Mouse (Mus musculus) neural tube, embryonic 13.5 days (tissue): ENCODE results near the gene Brat1. TPM values are rescaled to one million over a fixed set of nuclear protein-coding genes. Genes with fewer than 3 reads are reported as not detected.

Experiments used
- ATAC-seq: fragments of 200-750 bp; cut with Nextera tagmentation; 2 replicates; pipeline ENCODE4 v1.8.0; 2017; ENCODE audit warnings: low read depth, mild to moderate bottlenecking, moderate TSS enrichment, moderate library complexity
- H3K27ac ChIP-seq: fragments of 300-500 bp; sonication (generic); replicated peaks from 2 replicates; pipeline ENCODE4 v1.5.1; 2015; ENCODE audit warnings: moderate library complexity, mild to moderate bottlenecking, inconsistent platforms
- H3K27me3 ChIP-seq: fragments of 300-500 bp; sonication (generic); 2 replicates; pipeline ENCODE4 v1.6.1; 2015; ENCODE audit warnings: mild to moderate bottlenecking, inconsistent platforms
- H3K36me3 ChIP-seq: fragments of 300-500 bp; sonication (generic); 2 replicates; pipeline ENCODE4 v1.6.1; 2015; ENCODE audit warnings: mild to moderate bottlenecking, inconsistent platforms
- H3K4me1 ChIP-seq: fragments of 300-500 bp; sonication (generic); replicated peaks from 2 replicates; pipeline ENCODE4 v1.6.1; 2015; ENCODE audit warnings: inconsistent platforms
- H3K4me2 ChIP-seq: fragments of 300-500 bp; sonication (generic); 2 replicates; pipeline ENCODE4 v1.6.1; 2015; ENCODE audit warnings: inconsistent platforms, mild to moderate bottlenecking, moderate library complexity
- H3K4me3 ChIP-seq: fragments of 300-500 bp; sonication (generic); 2 replicates; pipeline ENCODE4 v1.5.1; 2015; ENCODE audit warnings: mild to moderate bottlenecking, inconsistent platforms
- H3K9ac ChIP-seq: fragments of 300-500 bp; sonication (generic); 2 replicates; pipeline ENCODE4 v1.6.1; 2015; ENCODE audit warnings: moderate library complexity, mild to moderate bottlenecking, inconsistent platforms
- H3K9me3 ChIP-seq: fragments of 300-500 bp; sonication (generic); 2 replicates; pipeline ENCODE4 v1.6.1; 2016; ENCODE audit warnings: inconsistent platforms
- WGBS: fragments of 180-500 bp; shearing (Covaris S2); methylation state at CpG from one replicate; pipeline ENCODE4 v1.1.7; 2015; 5-methylcytosine and 5-hydroxymethylcytosine counted together
- polyA plus RNA-seq: library from polyadenylated mRNA; unstranded; fragments of >200 nt; fragmentation: Nextera tagmentation; extraction: Ambion mirVana; gene quantifications from 2 replicates; pipeline ENCODE4 v1.2.1, GENCODE M21; 2015

Gene Brat1
- polyA plus RNA-seq, 1 experiment from 2014 or later: 23.5 TPM

- ATAC-seq: no peak
- WGBS: 63% methylated on average over 19 of the region's 19 CpGs
- H3K4me1 ChIP-seq: peaks cover 56% of the 10 kb centered on the region
- H3K27ac ChIP-seq: peak overlapping the region; percentile 86
- peaks cover 19% of the 10 kb centered on the region for H3K36me3 ChIP-seq
- H3K4me2 ChIP-seq: peak overlapping the region; percentile 90
- H3K9me3 ChIP-seq: no peaks in the 10 kb centered on the region
- H3K4me3 ChIP-seq: peak overlapping the region; percentile 77
- H3K9ac ChIP-seq: peak overlapping the region; percentile 89
- H3K27me3 ChIP-seq: no peaks in the 10 kb centered on the region
These were observed 2.1 kb upstream of the Brat1 start for GRCm38 (mm10) chr5:140702618-140703175.

- peaks cover 19% of the 10 kb centered on the region for H3K36me3 ChIP-seq
- no peak for ATAC-seq
- peak overlapping the region; percentile 70 for H3K9ac ChIP-seq
- no peaks in the 10 kb centered on the region for H3K27me3 ChIP-seq
- peak overlapping the region; percentile 47 for H3K4me2 ChIP-seq
- H3K4me3 ChIP-seq: peak overlapping the region; percentile 68
- peaks cover 56% of the 10 kb centered on the region for H3K4me1 ChIP-seq
- 42% methylated on average over 17 of the region's 17 CpGs for WGBS
- peak overlapping the region; percentile 89 for H3K27ac ChIP-seq
- no peaks in the 10 kb centered on the region for H3K9me3 ChIP-seq
These were observed 1.1 kb upstream of the Brat1 start for GRCm38 (mm10) chr5:140703480-140704377.

- Histone ChIP-seq H3K27ac (peak overlapping the region; percentile 89), H3K4me1 (peaks cover 44% of the 10 kb centered on the region), H3K4me3 (peak overlapping the region; percentile 68), H3K9ac (peak overlapping the region; percentile 87), H3K4me2 (peak overlapping the region; percentile 87), H3K36me3 (peaks cover 29% of the 10 kb centered on the region), H3K9me3 (no peaks in the 10 kb centered on the region), H3K27me3 (no peaks in the 10 kb centered on the region)
- WGBS: 68% methylated on average over 7 of the region's 7 CpGs
- no peak for ATAC-seq
These were observed 825 bp downstream of the Brat1 start for GRCm38 (mm10) chr5:140705501-140706171.

- no peak overlapping the region for H3K4me2 ChIP-seq
- H3K9ac ChIP-seq: no peak overlapping the region
- peaks cover 16% of the 10 kb centered on the region for H3K4me1 ChIP-seq
- no peak for ATAC-seq
- no peak overlapping the region for H3K4me3 ChIP-seq
- no peaks in the 10 kb centered on the region for H3K27me3 ChIP-seq
- H3K9me3 ChIP-seq: no peaks in the 10 kb centered on the region
- 93% methylated on average over 6 of the region's 6 CpGs for WGBS
- peaks cover 75% of the 10 kb centered on the region for H3K36me3 ChIP-seq
- no peak overlapping the region for H3K27ac ChIP-seq
These were observed 5.5 kb downstream of the Brat1 start for GRCm38 (mm10) chr5:140710315-140710714.

GRCm38 (mm10) chr5:140711040-140711439 is 6.2 kb downstream of the Brat1 start:
- Histone ChIP-seq H3K9me3 (no peaks in the 10 kb centered on the region), H3K4me3 (no peak overlapping the region), H3K4me2 (no peak overlapping the region), H3K27ac (no peak overlapping the region), H3K36me3 (peaks cover 83% of the 10 kb centered on the region), H3K27me3 (no peaks in the 10 kb centered on the region), H3K9ac (no peak overlapping the region), H3K4me1 (peaks cover 8% of the 10 kb centered on the region)
- no peak for ATAC-seq
- 81% methylated on average over 5 of the region's 5 CpGs for WGBS

GRCm38 (mm10) chr5:140720773-140721172 is 16.0 kb downstream of the Brat1 start:
- no peaks in the 10 kb centered on the region for H3K27me3 ChIP-seq
- WGBS: 84% methylated on average over 7 of the region's 7 CpGs
- no peak overlapping the region for H3K4me2 ChIP-seq
- no peak overlapping the region for H3K4me3 ChIP-seq
- H3K9ac ChIP-seq: no peak overlapping the region
- no peak overlapping the region for H3K27ac ChIP-seq
- peaks cover 3% of the 10 kb centered on the region; the same call in 1 of the 2 replicates for H3K9me3 ChIP-seq
- peaks cover 22% of the 10 kb centered on the region for H3K4me1 ChIP-seq
- ATAC-seq: no peak
- peaks cover 44% of the 10 kb centered on the region for H3K36me3 ChIP-seq

- ATAC-seq: no peak
- 71% methylated on average over 3 of the region's 3 CpGs for WGBS
- H3K4me1 ChIP-seq: peaks cover 30% of the 10 kb centered on the region
These were observed 17.3 kb downstream of the Brat1 start for GRCm38 (mm10) chr5:140722121-140722520.

GRCm38 (mm10) chr5:140723822-140724221 is 19.0 kb downstream of the Brat1 start, which contains the start of gene Amz1:
Amz1 (plus strand) TSS chr5:140724127.
- no peak within 1 kb of the TSS for H3K27ac ChIP-seq
- no peaks in the 10 kb centered on the region for H3K27me3 ChIP-seq
- H3K4me1 ChIP-seq: peaks cover 30% of the 10 kb centered on the region
- peaks cover 3% of the 10 kb centered on the region; the same call in 1 of the 2 replicates for H3K9me3 ChIP-seq
- H3K4me3 ChIP-seq: no peak within 1 kb of the TSS
- peak; percentile 64 for ATAC-seq
- peak within 1 kb of the TSS; percentile 20; the same call in 1 of the 2 replicates for H3K4me2 ChIP-seq
- 49% methylated on average over 13 of the region's 13 CpGs for WGBS
- H3K9ac ChIP-seq: 0 out of 2 replicates have a peak within 1 kb of the TSS, but pooled peaks have one; percentile 12
- H3K36me3 ChIP-seq: peaks cover 14% of the 10 kb centered on the region

More at GRCm38 (mm10) chr5:140722121-140722520, 17.3 kb downstream of the Brat1 start:
- H3K4me2 ChIP-seq: no peak overlapping the region
- peaks cover 3% of the 10 kb centered on the region; the same call in 1 of the 2 replicates for H3K9me3 ChIP-seq
- no peaks in the 10 kb centered on the region for H3K27me3 ChIP-seq
- H3K27ac ChIP-seq: no peak overlapping the region
- peaks cover 31% of the 10 kb centered on the region for H3K36me3 ChIP-seq
- no peak overlapping the region for H3K9ac ChIP-seq
- no peak overlapping the region for H3K4me3 ChIP-seq

- no peaks in the 10 kb centered on the region for H3K9me3 ChIP-seq
- H3K4me3 ChIP-seq: no peak overlapping the region
- no peak overlapping the region for H3K9ac ChIP-seq
- H3K36me3 ChIP-seq: no peaks in the 10 kb centered on the region
- WGBS: 65% methylated on average over 7 of the region's 7 CpGs
- H3K27me3 ChIP-seq: no peaks in the 10 kb centered on the region
- peak; percentile 80 for ATAC-seq
- no peak overlapping the region for H3K4me2 ChIP-seq
- H3K27ac ChIP-seq: peak overlapping the region; percentile 72
- H3K4me1 ChIP-seq: peaks cover 30% of the 10 kb centered on the region
These were observed 21.4 kb downstream of the Brat1 start for GRCm38 (mm10) chr5:140726062-140726839.

- H3K27ac ChIP-seq: no peak overlapping the region
- no peak overlapping the region for H3K4me3 ChIP-seq
- no peaks in the 10 kb centered on the region for H3K27me3 ChIP-seq
- no peak overlapping the region for H3K4me2 ChIP-seq
- H3K9ac ChIP-seq: no peak overlapping the region
- H3K4me1 ChIP-seq: peaks cover 30% of the 10 kb centered on the region
- ATAC-seq: no peak
- no peaks in the 10 kb centered on the region for H3K9me3 ChIP-seq
- 83% methylated on average over 17 of the region's 17 CpGs for WGBS
- H3K36me3 ChIP-seq: no peaks in the 10 kb centered on the region
These were observed 22.3 kb downstream of the Brat1 start for GRCm38 (mm10) chr5:140726946-140727740.
